Mouse (Mus musculus) small intestine, adult 2 months (tissue): ENCODE data around the gene Spdye4b. TPM values are rescaled to one million over a fixed set of nuclear protein-coding genes. Genes with fewer than 3 reads are reported as not detected.
"Not testable (repeated sequence)": the region's sequence is repeated elsewhere in the genome, so short reads cannot be mapped to it uniquely, and the experiment has no call there.

ENCODE experiments used
- H3K27ac ChIP-seq: fragments of 200-500 bp; 2 replicates; pipeline ENCODE4 v1.5.1; 2012; ENCODE audit warnings: low read depth, low read length, control low read depth, inconsistent platforms; ENCODE audit not compliant: insufficient read depth
- H3K27me3 ChIP-seq: fragments of 200-500 bp; 2 replicates; pipeline ENCODE4 v1.6.1; 2012; ENCODE audit warnings: mild to moderate bottlenecking, moderate library complexity, low read length, inconsistent platforms; ENCODE audit not compliant: control insufficient read depth, insufficient read depth
- H3K36me3 ChIP-seq: fragments of 200-500 bp; 2 replicates; pipeline ENCODE4 v1.6.1; 2012; ENCODE audit warnings: mild to moderate bottlenecking, low read length, control low read depth, inconsistent platforms; ENCODE audit not compliant: control insufficient read depth, insufficient read depth
- H3K4me1 ChIP-seq: fragments of 200-500 bp; 2 replicates; pipeline ENCODE4 v1.6.1; 2012; ENCODE audit warnings: low read length, inconsistent platforms, mixed read lengths; ENCODE audit not compliant: control insufficient read depth, insufficient read depth, insufficient read length
- H3K4me3 ChIP-seq: fragments of 200-500 bp; 2 replicates; pipeline ENCODE4 v1.5.1; 2012; ENCODE audit warnings: low read depth, mild to moderate bottlenecking, control low read depth, inconsistent platforms, low read length, moderate library complexity
- CTCF ChIP-seq: fragments of 200-500 bp; IDR thresholded peaks from 2 replicates; pipeline ENCODE4 v1.5.1; 2012; ENCODE audit warnings: low read depth, mild to moderate bottlenecking, control low read depth, inconsistent platforms, low read length, moderate library complexity, mixed read lengths; ENCODE audit not compliant: insufficient replicate concordance, insufficient read length; ENCODE audit errors: extremely low read depth
- POLR2A ChIP-seq: fragments of 200-500 bp; IDR thresholded peaks from 2 replicates; pipeline ENCODE4 v1.6.1; 2012; ENCODE audit warnings: low read depth, mild to moderate bottlenecking, control low read depth, inconsistent platforms, low read length, moderate library complexity
- WGBS: fragments of 180-500 bp; shearing (Covaris S2); methylation state at CpG from one replicate; pipeline ENCODE4 v1.1.7; 2018; 5-methylcytosine and 5-hydroxymethylcytosine counted together
- polyA plus RNA-seq: library from polyadenylated mRNA; depleted of rRNA; stranded (reverse); fragments of >200 nt; gene quantifications from 2 replicates; pipeline ENCODE4 v1.2.3, GENCODE M21; 2012

Spdye4b gene
- polyA plus RNA-seq, 1 experiment, result not detected

DNA sequence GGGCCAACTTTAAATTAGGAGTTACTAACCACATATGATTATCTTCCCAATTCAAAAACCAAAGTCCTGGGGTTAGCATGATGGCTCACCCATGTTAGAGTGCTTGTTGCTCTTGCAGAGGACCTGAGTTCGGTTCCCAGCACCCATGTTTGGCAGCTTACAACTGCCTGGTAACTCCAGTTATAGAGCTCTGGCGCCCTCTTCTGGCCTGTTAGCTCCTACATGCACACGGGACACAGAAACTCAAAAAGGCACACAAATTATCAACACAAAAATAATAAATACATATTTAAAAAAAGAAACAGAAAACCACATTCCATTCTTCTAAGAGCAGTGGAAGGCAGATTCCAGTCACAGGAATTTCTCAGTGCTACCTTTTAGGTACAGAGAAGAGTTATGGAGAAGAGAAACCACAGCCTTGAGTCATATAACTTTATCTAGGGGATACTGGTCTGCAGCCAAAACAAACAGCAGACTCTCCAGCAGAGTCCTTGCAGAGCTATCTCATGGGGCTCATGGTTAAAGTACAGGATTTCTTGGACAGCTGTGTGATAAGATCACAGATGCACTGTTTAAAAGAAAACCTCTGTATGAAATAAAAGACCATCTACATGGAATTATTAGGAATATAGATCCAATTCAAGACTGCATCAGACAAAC lies 3.1 kb upstream of the Spdye4b start:
- H3K27ac ChIP-seq, result no peak overlapping the region
- 94% methylated on average over 3 of the region's 3 CpGs for WGBS
- peaks cover 2% of the 10 kb centered on the region; the same call in 1 of the 2 replicates for H3K4me1 ChIP-seq
- no peaks in the 10 kb centered on the region for H3K27me3 ChIP-seq
- H3K36me3 ChIP-seq, result peaks cover 49% of the 10 kb centered on the region
- no peak overlapping the region for H3K4me3 ChIP-seq
- TF ChIP-seq CTCF (peak; percentile 23; the same call in 1 of the 2 replicates), POLR2A (no peak)

- no peak overlapping the region for H3K4me3 ChIP-seq
- WGBS, result 21% methylated on average over 6 of the region's 6 CpGs
- no peak for TF ChIP-seq CTCF
- TF ChIP-seq POLR2A, result no peak
- H3K27ac ChIP-seq, result no peak overlapping the region
- peaks cover 35% of the 10 kb centered on the region for H3K36me3 ChIP-seq
- no peaks in the 10 kb centered on the region for H3K27me3 ChIP-seq
- peaks cover 2% of the 10 kb centered on the region; the same call in 1 of the 2 replicates for H3K4me1 ChIP-seq
Observed at GRCm38 (mm10) chr5:143179179-143179578, 1.6 kb upstream of the Spdye4b start.

- not testable (repeated sequence) for H3K4me3 ChIP-seq, H3K4me1 ChIP-seq, H3K27ac ChIP-seq, H3K36me3 ChIP-seq, H3K27me3 ChIP-seq
- 78% methylated on average over 1 of the region's 1 CpGs for WGBS
Observed at GRCm38 (mm10) chr5:143188014-143188413, 7.2 kb downstream of the Spdye4b start.

DNA sequence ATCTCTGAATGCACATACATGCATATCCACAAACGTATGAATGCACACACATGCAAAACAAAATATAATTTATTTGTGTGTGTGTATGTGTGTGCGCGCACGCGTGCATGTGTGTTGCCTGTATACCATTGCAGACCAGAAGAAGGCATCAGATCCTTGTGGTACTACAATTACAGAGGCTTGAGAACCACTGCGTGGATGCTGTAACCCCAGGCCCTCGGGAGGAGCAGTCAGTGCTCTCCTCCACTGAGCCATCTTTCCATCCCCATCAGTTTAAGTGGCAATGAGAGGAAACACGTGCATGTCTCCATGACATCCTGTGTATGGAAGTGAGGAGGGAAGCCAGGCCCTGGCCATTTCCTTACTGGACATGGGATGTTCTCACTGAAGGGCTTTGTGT lies 12.0 kb downstream of the Spdye4b start:
- H3K27me3 ChIP-seq, result 0 out of 2 replicates have a peak, but pooled peaks cover 5% of the 10 kb centered on the region
- TF ChIP-seq CTCF, result no peak
- TF ChIP-seq POLR2A, result no peak
- H3K4me1 ChIP-seq, result no peaks in the 10 kb centered on the region
- no peak overlapping the region for H3K4me3 ChIP-seq
- no peaks in the 10 kb centered on the region for H3K36me3 ChIP-seq
- no peak overlapping the region for H3K27ac ChIP-seq
- 85% methylated on average over 8 of the region's 8 CpGs for WGBS

DNA sequence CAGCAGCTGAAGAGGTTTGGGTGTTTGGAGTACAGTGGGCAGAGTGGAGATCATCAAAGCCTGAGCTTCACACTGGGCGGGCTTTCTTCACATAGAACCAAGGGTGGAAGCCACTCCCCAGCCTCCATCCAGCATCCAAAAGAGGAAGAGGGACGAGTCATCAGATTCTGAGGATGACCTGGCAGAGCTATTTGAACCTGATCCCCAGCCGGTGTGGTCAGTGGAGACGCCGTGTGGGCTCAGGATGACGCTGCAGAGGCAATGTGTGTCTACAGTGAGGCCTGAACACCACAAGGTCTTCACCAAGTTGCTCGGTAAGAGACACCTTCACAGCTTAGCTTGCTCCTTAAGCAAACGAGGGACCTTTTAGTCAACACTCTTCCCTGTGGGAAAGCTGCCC lies 13.9 kb downstream of the Spdye4b start:
- WGBS, result 53% methylated on average over 8 of the region's 8 CpGs
- H3K27ac ChIP-seq, H3K4me1 ChIP-seq, H3K27me3 ChIP-seq, H3K4me3 ChIP-seq, H3K36me3 ChIP-seq: not testable (repeated sequence)

- Histone ChIP-seq H3K27me3 (0 out of 2 replicates have a peak, but pooled peaks cover 5% of the 10 kb centered on the region), H3K27ac (no peak overlapping the region)
- 55% methylated on average over 2 of the region's 2 CpGs for WGBS
Observed at GRCm38 (mm10) chr5:143195166-143195565, 14.3 kb downstream of the Spdye4b start.

DNA sequence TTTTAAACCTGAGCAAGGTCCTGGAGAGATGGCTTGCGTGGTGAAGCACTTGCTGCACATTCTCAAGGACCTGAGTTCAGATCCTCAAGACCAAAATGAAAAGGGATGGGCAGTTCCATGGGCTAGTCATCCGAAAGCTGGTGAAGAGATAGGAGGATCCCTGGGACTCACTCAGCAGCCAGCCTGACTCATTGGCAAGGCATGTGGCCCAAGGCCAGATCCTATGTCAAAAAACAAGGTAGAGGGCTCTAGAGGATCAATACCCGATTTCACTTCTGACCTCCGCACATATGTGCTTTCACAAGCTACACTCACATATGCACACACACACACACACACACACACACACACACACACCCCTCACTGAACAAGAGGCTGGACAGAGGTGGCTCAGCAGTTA lies 15.7 kb downstream of the Spdye4b start:
- Histone ChIP-seq H3K4me3 (no peak overlapping the region), H3K36me3 (no peaks in the 10 kb centered on the region), H3K4me1 (no peaks in the 10 kb centered on the region), H3K27me3 (0 out of 2 replicates have a peak, but pooled peaks cover 5% of the 10 kb centered on the region), H3K27ac (no peak overlapping the region)
- TF ChIP-seq POLR2A, result no peak
- no peak for TF ChIP-seq CTCF
- WGBS, result 73% methylated on average over 4 of the region's 4 CpGs

More at GRCm38 (mm10) chr5:143195166-143195565, 14.3 kb downstream of the Spdye4b start:
- Histone ChIP-seq H3K4me3 (no peak overlapping the region), H3K4me1 (no peaks in the 10 kb centered on the region), H3K36me3 (no peaks in the 10 kb centered on the region)
- no peak for TF ChIP-seq POLR2A
- no peak for TF ChIP-seq CTCF

- whole genome bisulfite sequencing, result 75% methylated on average over 3 of the region's 3 CpGs
Observed at GRCm38 (mm10) chr5:143205015-143205414, 24.2 kb downstream of the Spdye4b start.

More at GRCm38 (mm10) chr5:143205015-143205414, 24.2 kb downstream of the Spdye4b start:
- no peaks in the 10 kb centered on the region for H3K36me3 ChIP-seq
- TF ChIP-seq POLR2A, result no peak
- peak; percentile 33; the same call in 1 of the 2 replicates for TF ChIP-seq CTCF
- peaks cover 27% of the 10 kb centered on the region for H3K27me3 ChIP-seq
- H3K4me3 ChIP-seq, result no peak overlapping the region
- no peaks in the 10 kb centered on the region for H3K4me1 ChIP-seq
- no peak overlapping the region for H3K27ac ChIP-seq
